Mouse (Mus musculus) ovary, postnatal 14 days (tissue): ENCODE results near the gene Eif1.
"Not testable (repeated sequence)": the region's sequence is repeated elsewhere in the genome, so short reads cannot be mapped to it uniquely, and the experiment has no call there.

Experiments
- DNase-seq: peaks from one replicate; pipeline ENCODE4 v3.0.0; 2022; ENCODE audit warnings: low spot score

The Eif1 gene

DNA sequence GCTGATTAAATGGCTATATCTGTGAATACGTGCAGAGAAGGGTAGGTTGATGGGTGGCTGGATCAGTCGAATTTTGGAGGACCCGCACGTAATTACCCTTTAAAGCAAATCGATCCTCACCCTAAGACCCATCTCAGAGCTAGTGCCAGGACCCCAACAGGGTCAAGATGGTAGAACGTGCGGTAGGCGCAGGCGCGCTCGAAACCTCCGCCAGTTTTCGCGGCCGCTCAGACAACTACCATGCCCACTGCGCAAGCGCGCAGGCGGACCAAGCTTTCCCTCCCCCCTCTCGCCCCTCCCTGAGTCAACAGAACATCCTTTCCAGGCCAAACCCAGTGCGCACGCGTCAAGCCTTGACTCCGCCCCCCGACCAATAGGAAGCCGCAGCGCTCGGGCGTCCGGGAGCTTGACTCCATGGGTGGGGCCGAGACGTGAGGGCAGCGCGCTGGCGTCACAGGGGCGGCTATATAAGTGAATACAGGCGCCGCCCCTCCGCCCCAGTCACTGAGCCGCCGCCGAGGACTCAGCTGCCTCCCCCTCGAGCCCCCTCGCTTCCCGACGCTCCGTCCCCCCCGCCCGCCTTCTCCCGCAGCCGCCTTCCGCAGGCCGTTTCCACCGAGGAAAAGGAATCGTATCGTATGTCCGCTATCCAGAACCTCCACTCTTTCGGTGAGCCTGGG lies at the start of gene Eif1:
Gene Eif1, plus strand, starts transcription at position 394 of the 680 bp plus-strand sequence.
- peak; percentile 100 for DNase-seq

GRCm38 (mm10) chr11:100271878-100272277 lies 47.8 kb upstream of the Eif1 start:
- no peak for DNase-seq

DNA sequence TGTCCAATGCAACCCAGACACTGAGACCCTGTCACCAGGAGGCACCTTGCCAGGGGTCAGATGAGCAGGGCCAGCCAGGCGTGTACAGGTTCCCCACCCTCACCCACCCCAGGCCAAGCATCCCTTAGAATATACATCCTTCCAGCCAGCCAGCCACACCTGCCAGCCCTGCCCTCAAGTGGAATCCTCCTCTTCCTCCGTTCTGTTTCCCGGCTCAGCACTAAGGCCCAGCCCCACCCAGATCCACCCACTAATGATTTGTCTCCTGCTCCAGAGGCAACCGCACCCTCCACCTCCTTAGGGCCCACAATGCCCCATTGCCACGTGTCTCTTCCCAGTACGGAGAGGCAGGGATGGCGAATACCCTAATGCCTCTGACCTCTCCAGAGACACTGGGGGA lies 45.0 kb upstream of the Eif1 start:
- DNase-seq: no peak

DNA sequence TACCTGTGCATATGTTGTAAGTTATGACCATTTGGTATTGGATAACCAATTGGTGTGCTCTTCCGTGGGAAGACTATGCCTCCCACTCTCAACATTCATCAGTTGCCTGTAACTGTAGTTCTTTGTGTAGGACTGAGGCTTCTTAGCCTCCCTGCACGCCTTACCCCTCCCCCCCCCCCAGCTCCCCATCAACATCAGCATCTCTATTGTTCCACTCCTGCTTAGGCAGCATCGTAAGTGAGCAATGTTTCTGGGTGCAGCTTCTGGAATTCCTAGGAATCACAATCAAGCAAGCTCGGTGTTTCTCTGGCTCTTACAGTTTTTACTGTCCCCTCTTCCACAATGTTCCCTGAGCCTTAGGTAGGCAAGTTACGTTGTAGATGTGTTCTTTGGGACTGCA lies 44.2 kb upstream of the Eif1 start:
- DNase-seq: no peak

DNA sequence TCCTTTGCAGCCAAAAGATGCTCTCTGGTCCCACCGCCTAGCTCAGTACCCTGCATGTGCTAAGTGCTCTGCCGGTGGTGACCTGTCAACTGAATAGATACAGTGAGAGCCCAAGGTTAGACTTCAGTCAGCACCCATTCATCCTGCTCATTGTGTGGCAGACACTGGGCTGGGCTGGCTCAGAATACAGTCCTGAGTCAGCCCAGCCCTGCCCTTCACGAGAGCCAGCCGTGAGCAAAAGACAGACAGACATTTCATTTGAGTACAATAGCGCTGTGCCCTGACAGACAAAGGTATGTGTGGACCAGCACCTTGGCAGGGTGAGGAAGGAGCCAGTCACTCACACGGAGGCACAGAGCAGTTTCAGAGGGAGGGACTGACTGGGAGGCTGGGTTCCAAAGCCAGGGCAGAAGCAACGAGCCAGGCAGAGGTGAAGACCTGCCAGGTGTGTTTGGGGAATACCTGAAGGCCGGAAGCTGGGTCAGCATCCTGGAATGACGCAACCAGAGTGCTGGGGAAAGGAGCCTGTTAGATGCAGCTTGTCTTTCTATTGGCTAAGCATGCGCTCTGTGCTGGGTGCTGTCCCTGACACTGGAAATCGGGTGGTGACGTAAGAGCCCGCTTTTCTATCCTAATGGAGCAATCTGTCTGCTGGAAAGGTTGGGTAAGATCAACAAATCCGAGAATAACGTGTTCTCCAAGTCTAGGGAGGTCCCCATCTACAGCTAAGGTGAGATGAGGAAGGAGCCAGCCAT lies 41.8 kb upstream of the Eif1 start:
- no peak for DNase-seq

DNA sequence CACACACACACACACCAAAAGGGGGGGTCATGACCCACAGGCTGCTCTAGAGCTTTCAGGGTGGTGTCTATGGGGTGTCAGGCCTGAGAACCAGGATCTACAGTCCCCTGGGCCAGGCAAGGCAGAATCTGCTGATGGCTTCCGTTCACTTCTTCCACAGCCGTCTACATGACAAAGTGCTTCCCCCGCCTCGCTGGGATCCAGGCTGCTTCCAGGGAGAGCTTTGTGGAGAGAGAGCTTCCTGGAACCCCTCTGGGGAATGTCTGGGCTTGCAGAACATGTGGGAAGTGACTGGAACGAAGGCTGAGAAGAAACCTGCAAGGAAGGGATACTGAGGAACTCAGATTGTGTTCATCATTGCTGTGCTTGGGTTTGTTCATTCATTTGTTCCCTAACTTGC lies 40.9 kb upstream of the Eif1 start:
- DNase-seq: no peak

GRCm38 (mm10) chr11:100281596-100282544 lies 37.8 kb upstream of the Eif1 start:
- peak; percentile 89 for DNase-seq

GRCm38 (mm10) chr11:100282549-100282948 lies 37.1 kb upstream of the Eif1 start:
- DNase-seq: peak; percentile 80

DNA sequence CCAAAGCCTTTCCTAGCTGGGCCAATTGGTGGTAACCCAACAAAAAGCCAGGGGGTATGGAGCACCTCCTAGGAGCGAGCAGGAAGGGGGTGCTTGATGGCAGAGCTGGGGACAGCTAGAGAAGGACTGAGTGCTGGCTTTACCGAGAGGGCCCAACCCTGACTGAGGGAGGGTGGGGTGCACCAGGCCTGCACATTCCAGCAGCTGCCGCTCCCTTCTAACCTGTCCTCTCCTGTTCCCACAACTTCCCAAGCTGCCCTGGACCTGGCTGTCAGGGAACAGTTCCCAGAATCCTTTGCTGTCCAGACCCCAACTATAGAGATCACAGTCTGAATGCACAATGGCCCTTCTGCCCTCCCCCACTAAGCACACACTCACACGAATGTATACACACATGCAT lies 34.7 kb upstream of the Eif1 start:
- no peak for DNase-seq

DNA sequence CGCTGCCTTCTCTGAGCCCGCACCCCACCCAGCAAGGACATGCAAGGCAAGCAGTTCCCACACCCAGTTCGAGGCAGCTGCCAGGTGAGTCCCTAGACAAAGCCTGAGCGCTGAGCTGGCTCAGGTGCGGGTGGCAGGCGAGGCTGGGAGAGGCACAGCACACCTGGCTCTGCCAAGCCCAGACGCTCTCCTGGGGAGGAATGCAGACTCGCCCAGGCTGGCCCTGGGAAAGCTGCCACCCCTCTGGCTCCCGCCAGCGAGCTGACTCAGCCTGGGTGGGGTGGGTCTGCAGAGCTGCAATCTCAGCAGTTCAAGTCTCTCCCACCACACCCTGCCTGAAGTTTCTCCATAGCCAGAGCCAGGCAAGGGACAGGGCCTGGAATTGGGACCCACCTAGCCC lies 32.7 kb upstream of the Eif1 start:
- peak; percentile 50 for DNase-seq

GRCm38 (mm10) chr11:100288942-100289341 lies 30.7 kb upstream of the Eif1 start:
- peak; percentile 44 for DNase-seq

GRCm38 (mm10) chr11:100290235-100290634 lies 29.4 kb upstream of the Eif1 start:
- no peak for DNase-seq

GRCm38 (mm10) chr11:100292884-100293283 lies 26.8 kb upstream of the Eif1 start:
- no peak for DNase-seq

GRCm38 (mm10) chr11:100295308-100295707 lies 24.4 kb upstream of the Eif1 start:
- DNase-seq: peak; percentile 80

GRCm38 (mm10) chr11:100297801-100298200 lies 21.9 kb upstream of the Eif1 start:
- no peak for DNase-seq

- DNase-seq: peak; percentile 80
These were observed 21.2 kb upstream of the Eif1 start for GRCm38 (mm10) chr11:100298274-100299036.

GRCm38 (mm10) chr11:100300293-100300692 lies 19.4 kb upstream of the Eif1 start:
- DNase-seq: peak; percentile 49

- DNase-seq: no peak
These were observed 18.4 kb upstream of the Eif1 start for GRCm38 (mm10) chr11:100301292-100301691.

GRCm38 (mm10) chr11:100307900-100308299 lies 11.8 kb upstream of the Eif1 start:
- DNase-seq: no peak

- not testable (repeated sequence) for DNase-seq
These were observed 11.0 kb upstream of the Eif1 start for GRCm38 (mm10) chr11:100308672-100309071.

GRCm38 (mm10) chr11:100311656-100312055 lies 8.0 kb upstream of the Eif1 start:
- DNase-seq: no peak
